Mouse (Mus musculus) forebrain, embryonic 16.5 days (tissue): ENCODE results near the gene Ttc21a. TPM values are rescaled to one million over a fixed set of nuclear protein-coding genes. Genes with fewer than 3 reads are reported as not detected.

ENCODE experiments used
- ATAC-seq: fragments of 200-750 bp; cut with Nextera tagmentation; 2 replicates; pipeline ENCODE4 v1.8.0; 2017; ENCODE audit warnings: mild to moderate bottlenecking, moderate library complexity
- H3K27ac ChIP-seq: fragments of 300-500 bp; sonication (generic); 2 replicates; pipeline ENCODE4 v1.5.1; 2014; ENCODE audit warnings: low read length, control low read depth
- H3K27me3 ChIP-seq: fragments of 300-500 bp; sonication (generic); replicated peaks from 2 replicates; pipeline ENCODE4 v1.6.1; 2014; ENCODE audit warnings: low read length; ENCODE audit not compliant: control insufficient read depth, insufficient read depth
- H3K36me3 ChIP-seq: fragments of 300-500 bp; sonication (generic); 2 replicates; pipeline ENCODE4 v1.6.1; 2014; ENCODE audit not compliant: control insufficient read depth, insufficient read depth
- H3K4me1 ChIP-seq: fragments of 300-500 bp; sonication (generic); replicated peaks from 2 replicates; pipeline ENCODE4 v1.6.1; 2014; ENCODE audit warnings: low read length; ENCODE audit not compliant: control insufficient read depth, insufficient read depth
- H3K4me2 ChIP-seq: fragments of 300-500 bp; sonication (generic); 2 replicates; pipeline ENCODE4 v1.6.1; 2014; ENCODE audit warnings: mild to moderate bottlenecking, low read length, control low read depth
- H3K4me3 ChIP-seq: fragments of 300-500 bp; sonication (generic); replicated peaks from 2 replicates; pipeline ENCODE4 v1.5.1; 2014; ENCODE audit warnings: mild to moderate bottlenecking, low read length, control low read depth
- H3K9ac ChIP-seq: fragments of 300-500 bp; sonication (generic); replicated peaks from 2 replicates; pipeline ENCODE4 v1.6.1; 2014; ENCODE audit warnings: low read depth, low read length, control low read depth
- H3K9me3 ChIP-seq: fragments of 300-500 bp; sonication (generic); 2 replicates; pipeline ENCODE4 v1.6.1; 2016; ENCODE audit warnings: low read length; ENCODE audit not compliant: control insufficient read depth
- WGBS: fragments of 180-500 bp; shearing (Covaris S2); extraction: QIAGEN DNeasy Blood & Tissue Kit; methylation state at CpG from one replicate; pipeline ENCODE4 v1.1.7; 2014; 5-methylcytosine and 5-hydroxymethylcytosine counted together
- polyA plus RNA-seq: library from polyadenylated mRNA; unstranded; fragments of >200 nt; fragmentation: Nextera tagmentation; extraction: Ambion mirVana; gene quantifications from 2 replicates; pipeline ENCODE4 v1.2.1, GENCODE M21; 2015

Ttc21a gene
- polyA plus RNA-seq, 1 experiment from 2014 or later, result 0.76 TPM

- Histone ChIP-seq H3K4me2 (no peak overlapping the region), H3K36me3 (peaks cover 25% of the 10 kb centered on the region), H3K4me3 (no peak overlapping the region), H3K27me3 (no peaks in the 10 kb centered on the region), H3K27ac (no peak overlapping the region), H3K9me3 (no peaks in the 10 kb centered on the region), H3K9ac (no peak overlapping the region), H3K4me1 (no peaks in the 10 kb centered on the region)
- 91% methylated on average over 11 of the region's 12 CpGs for WGBS
- ATAC-seq, result no peak
These were observed 34.8 kb upstream of the Ttc21a start for GRCm38 (mm10) chr9:119902410-119903151.

GRCm38 (mm10) chr9:119908708-119909107 is 28.7 kb upstream of the Ttc21a start:
- H3K27ac ChIP-seq, result no peak overlapping the region
- H3K4me3 ChIP-seq, result no peak overlapping the region
- WGBS, result 94% methylated on average over 3 of the region's 3 CpGs
- no peaks in the 10 kb centered on the region for H3K4me1 ChIP-seq
- H3K27me3 ChIP-seq, result no peaks in the 10 kb centered on the region
- no peak overlapping the region for H3K9ac ChIP-seq
- H3K4me2 ChIP-seq, result no peak overlapping the region
- H3K9me3 ChIP-seq, result no peaks in the 10 kb centered on the region
- H3K36me3 ChIP-seq, result peaks cover 61% of the 10 kb centered on the region
- ATAC-seq, result no peak

GRCm38 (mm10) chr9:119909931-119910330 is 27.5 kb upstream of the Ttc21a start:
- Histone ChIP-seq H3K4me1 (no peaks in the 10 kb centered on the region), H3K9ac (no peak overlapping the region), H3K27me3 (no peaks in the 10 kb centered on the region), H3K36me3 (peaks cover 64% of the 10 kb centered on the region), H3K9me3 (no peaks in the 10 kb centered on the region), H3K4me3 (no peak overlapping the region), H3K4me2 (no peak overlapping the region), H3K27ac (no peak overlapping the region)
- no peak for ATAC-seq
- WGBS, result 97% methylated on average over 3 of the region's 3 CpGs

- H3K9me3 ChIP-seq, result no peaks in the 10 kb centered on the region
- no peaks in the 10 kb centered on the region for H3K27me3 ChIP-seq
- H3K4me2 ChIP-seq, result no peak overlapping the region
- peaks cover 48% of the 10 kb centered on the region for H3K36me3 ChIP-seq
- no peaks in the 10 kb centered on the region for H3K4me1 ChIP-seq
- H3K9ac ChIP-seq, result no peak overlapping the region
- H3K27ac ChIP-seq, result no peak overlapping the region
- 79% methylated on average over 13 of the region's 13 CpGs for WGBS
- no peak for ATAC-seq
- H3K4me3 ChIP-seq, result no peak overlapping the region
These were observed 24.1 kb upstream of the Ttc21a start for GRCm38 (mm10) chr9:119913087-119913838.

GRCm38 (mm10) chr9:119919858-119920257 is 17.5 kb upstream of the Ttc21a start:
- no peak overlapping the region for H3K9ac ChIP-seq
- no peak for ATAC-seq
- H3K4me1 ChIP-seq, result no peaks in the 10 kb centered on the region
- H3K36me3 ChIP-seq, result peaks cover 45% of the 10 kb centered on the region
- no peak overlapping the region for H3K4me2 ChIP-seq
- no peak overlapping the region for H3K27ac ChIP-seq
- H3K27me3 ChIP-seq, result no peaks in the 10 kb centered on the region
- H3K4me3 ChIP-seq, result no peak overlapping the region
- no peaks in the 10 kb centered on the region for H3K9me3 ChIP-seq
- WGBS, result 87% methylated on average over 1 of the region's 1 CpGs

GRCm38 (mm10) chr9:119923462-119923861 is 13.9 kb upstream of the Ttc21a start:
- no peak overlapping the region for H3K4me3 ChIP-seq
- no peak overlapping the region for H3K4me2 ChIP-seq
- H3K9ac ChIP-seq, result no peak overlapping the region
- no peaks in the 10 kb centered on the region for H3K4me1 ChIP-seq
- ATAC-seq, result no peak
- no peaks in the 10 kb centered on the region for H3K9me3 ChIP-seq
- no peaks in the 10 kb centered on the region for H3K27me3 ChIP-seq
- peaks cover 52% of the 10 kb centered on the region for H3K36me3 ChIP-seq
- no peak overlapping the region for H3K27ac ChIP-seq
- 87% methylated on average over 4 of the region's 4 CpGs for WGBS

- WGBS, result 92% methylated on average over 16 of the region's 16 CpGs
- no peaks in the 10 kb centered on the region for H3K9me3 ChIP-seq
- no peaks in the 10 kb centered on the region for H3K27me3 ChIP-seq
- ATAC-seq, result no peak
- H3K4me1 ChIP-seq, result no peaks in the 10 kb centered on the region
- H3K27ac ChIP-seq, result no peak overlapping the region
- H3K4me3 ChIP-seq, result no peak overlapping the region
- peaks cover 41% of the 10 kb centered on the region for H3K36me3 ChIP-seq
- H3K9ac ChIP-seq, result no peak overlapping the region
- H3K4me2 ChIP-seq, result no peak overlapping the region
These were observed 12.2 kb upstream of the Ttc21a start for GRCm38 (mm10) chr9:119925120-119925657.

- no peaks in the 10 kb centered on the region for H3K9me3 ChIP-seq
- peaks cover 36% of the 10 kb centered on the region for H3K36me3 ChIP-seq
- no peak for ATAC-seq
- H3K4me3 ChIP-seq, result no peak overlapping the region
- H3K27ac ChIP-seq, result no peak overlapping the region
- no peaks in the 10 kb centered on the region for H3K4me1 ChIP-seq
- no peaks in the 10 kb centered on the region for H3K27me3 ChIP-seq
- H3K9ac ChIP-seq, result no peak overlapping the region
- 62% methylated on average over 8 of the region's 8 CpGs for WGBS
- H3K4me2 ChIP-seq, result no peak overlapping the region
These were observed 11.7 kb upstream of the Ttc21a start for GRCm38 (mm10) chr9:119925729-119926128.

- H3K4me1 ChIP-seq, result no peaks in the 10 kb centered on the region
- peaks cover 34% of the 10 kb centered on the region for H3K36me3 ChIP-seq
- no peak overlapping the region for H3K4me2 ChIP-seq
- H3K9me3 ChIP-seq, result no peaks in the 10 kb centered on the region
- H3K27ac ChIP-seq, result no peak overlapping the region
- no peak overlapping the region for H3K9ac ChIP-seq
- 95% methylated on average over 5 of the region's 5 CpGs for WGBS
- H3K4me3 ChIP-seq, result no peak overlapping the region
- no peaks in the 10 kb centered on the region for H3K27me3 ChIP-seq
- ATAC-seq, result no peak
These were observed 10.9 kb upstream of the Ttc21a start for GRCm38 (mm10) chr9:119926497-119926896.
